Mouse (Mus musculus) testis, adult 10 weeks (tissue): Measurements from ENCODE around the gene Foxe3. TPM values are rescaled to one million over a fixed set of nuclear protein-coding genes. Genes with fewer than 3 reads are reported as not detected.

Experiments used
- polyA plus RNA-seq: library from polyadenylated mRNA; stranded (reverse); fragments of 350-450 nt; fragmentation: Illumina TruSeq; extraction: RNeasy Lipid Tissue Mini Kit (QIAGEN cat#74804); gene quantifications from one replicate; pipeline ENCODE4 v1.2.3, GENCODE M21; 2014; ENCODE audit warnings: low read depth, low replicate concordance

Foxe3 gene
- not detected for polyA plus RNA-seq

DNA sequence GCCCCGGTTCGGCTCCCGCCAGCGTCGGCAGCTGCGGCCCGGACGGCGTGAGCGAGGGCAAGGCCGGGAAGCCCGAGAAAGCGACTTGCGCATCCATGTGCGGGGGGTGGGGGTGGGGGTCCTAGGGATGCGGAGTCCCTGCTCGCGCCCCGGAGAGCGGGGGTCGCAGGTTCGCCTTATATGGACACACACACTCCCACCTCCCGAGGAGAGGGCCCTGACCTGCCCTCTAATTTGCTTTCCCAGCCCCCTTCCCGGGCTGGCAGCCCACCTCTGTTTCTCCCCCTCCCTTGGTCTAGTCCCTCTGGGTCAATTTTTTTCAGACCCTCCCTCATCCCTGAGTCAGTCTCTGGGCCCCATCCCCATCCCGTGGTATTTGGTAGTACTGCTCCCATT is at the start of gene Foxe3:
Gene Foxe3 (minus strand): TSS at position 97 of the 396 bp plus-strand sequence.

DNA sequence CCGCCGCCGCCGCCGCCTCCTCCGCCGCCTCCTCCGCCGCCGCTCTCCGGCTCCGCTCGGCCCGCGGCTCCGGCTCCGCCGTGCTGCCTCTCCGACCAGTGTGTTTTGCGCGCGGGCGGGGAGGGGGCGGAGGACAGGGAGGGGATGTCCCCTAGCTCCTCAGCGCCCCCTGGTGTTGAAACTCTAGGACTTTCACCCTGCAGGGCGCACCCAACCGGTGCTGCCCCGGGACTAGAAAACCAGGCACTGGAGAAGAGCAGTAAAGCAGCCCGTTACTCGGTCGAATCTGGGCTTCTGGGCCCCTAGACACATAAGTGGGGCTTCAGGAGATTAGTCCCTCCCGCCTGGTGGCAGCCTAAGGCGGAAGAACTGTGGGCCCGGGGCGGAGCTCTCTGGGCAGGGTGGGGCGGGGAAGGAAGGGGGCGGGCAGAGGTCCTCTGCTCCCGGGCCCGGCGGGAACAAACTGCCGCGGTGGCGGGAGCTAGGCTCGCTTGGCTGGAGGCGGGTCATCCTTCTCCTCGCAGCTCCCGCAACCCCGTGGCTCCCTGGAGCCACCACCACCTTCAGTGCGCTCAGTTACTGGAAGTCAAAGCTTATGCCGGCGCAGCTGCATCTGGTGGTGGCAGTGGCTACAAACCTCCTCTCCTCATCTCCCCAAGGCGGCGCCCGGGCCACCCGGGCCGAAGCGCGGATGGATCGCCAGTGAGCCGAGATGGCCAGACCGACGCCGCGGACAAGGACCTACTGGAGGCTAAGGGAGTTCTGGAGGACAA is 16.8 kb downstream of the Foxe3 start, which contains the start of gene Foxd2:
Gene Foxd2 (minus strand): TSS at position 45 of the 773 bp plus-strand sequence.

Other genes starting within 250 kb of the Foxe3 start
- gene Gm12830, start 104.3 kb downstream of the Foxe3 start, polyA plus RNA-seq: not detected
- gene Foxd2, start 17.1 kb downstream of the Foxe3 start, polyA plus RNA-seq: 0.17 TPM
- 66.4 TPM for gene Cmpk1, start 61.2 kb upstream of the Foxe3 start, polyA plus RNA-seq
- 31.7 TPM for gene Stil, start 74.1 kb upstream of the Foxe3 start, polyA plus RNA-seq
- gene Tal1, start 130.4 kb upstream of the Foxe3 start, polyA plus RNA-seq: 0.32 TPM
- gene Pdzk1ip1, start 162.7 kb upstream of the Foxe3 start, polyA plus RNA-seq: 25.5 TPM
- not detected for gene Cyp4x1, start 208.3 kb upstream of the Foxe3 start, polyA plus RNA-seq